Mouse (Mus musculus) CH12.LX (cell line): ENCODE measurements around the gene Tuba8. TPM values are rescaled to one million over a fixed set of nuclear protein-coding genes. Genes with fewer than 3 reads are reported as not detected.
A peak's percentile ranks its signal among the peaks of the same experiment; 100 is the strongest.

Experiments
- DNase-seq: peaks from one replicate; pipeline ENCODE4 v3.0.0-alpha.2; 2013; ENCODE audit errors: extremely low read depth
- H3K27ac ChIP-seq: 2 replicates; pipeline ENCODE4 v1.5.1; 2012; ENCODE audit warnings: low read depth, mild to moderate bottlenecking, control low read depth, moderate library complexity; ENCODE audit not compliant: insufficient read depth
- H3K27me3 ChIP-seq: replicated peaks from 2 replicates; pipeline ENCODE3; 2012; ENCODE audit warnings: inconsistent platforms
- H3K36me3 ChIP-seq, 2 experiments: replicated peaks in 1 of 2; 2 replicates each; pipeline versions ENCODE3 to v1.6.1; 2012; ENCODE audit warnings: inconsistent platforms in 1 of 2, low read length in 1 of 2, mild to moderate bottlenecking in 1 of 2, mixed read lengths in 1 of 2, moderate library complexity in 1 of 2; ENCODE audit not compliant: control insufficient read depth in 1 of 2, insufficient read depth in 1 of 2
- H3K4me1 ChIP-seq, 2 experiments: 2 replicates each; pipeline ENCODE4 v1.6.1; 2012; ENCODE audit warnings: inconsistent platforms in 1 of 2, moderate library complexity in 1 of 2; ENCODE audit not compliant: insufficient read depth in 2 of 2, control insufficient read depth in 1 of 2
- H3K4me2 ChIP-seq: 2 replicates; pipeline ENCODE4 v1.6.1; 2012; ENCODE audit warnings: low read depth, mild to moderate bottlenecking, control low read depth; ENCODE audit not compliant: poor library complexity, insufficient read depth, severe bottlenecking
- H3K4me3 ChIP-seq, 3 experiments: fragments of 150-350 bp in 1 of 3; sonication (generic) in 1 of 3; replicated peaks in 1 of 3; 2 replicates each; pipeline versions ENCODE3 to v1.5.1; 2011 to 2012; ENCODE audit warnings: low read depth in 2 of 3, low read length in 2 of 3, mild to moderate bottlenecking in 2 of 3, moderate library complexity in 2 of 3, control low read depth in 1 of 3, improper control_type of control experiment in 1 of 3, inconsistent platforms in 1 of 3, mixed read lengths in 1 of 3; ENCODE audit not compliant: poor library complexity in 1 of 3
- H3K79me2 ChIP-seq: replicated peaks from 2 replicates; pipeline ENCODE4 v1.6.1; 2012; ENCODE audit warnings: mild to moderate bottlenecking, moderate library complexity; ENCODE audit not compliant: control insufficient read depth, poor library complexity, insufficient read depth, severe bottlenecking; ENCODE audit errors: extremely low read depth
- H3K9ac ChIP-seq: 2 replicates; pipeline ENCODE4 v1.6.1; 2012; ENCODE audit warnings: low read depth, mild to moderate bottlenecking, control low read depth, moderate library complexity; ENCODE audit not compliant: insufficient read depth
- H3K9me3 ChIP-seq: replicated peaks from 2 replicates; pipeline ENCODE3; 2012; ENCODE audit warnings: low read length, inconsistent platforms, mixed read lengths
- BHLHE40 ChIP-seq: IDR thresholded peaks from 2 replicates; pipeline ENCODE4 v1.6.1; 2011; ENCODE audit warnings: mild to moderate bottlenecking, low read depth, low read length, improper control_type of control experiment
- CHD2 ChIP-seq: IDR thresholded peaks from 2 replicates; pipeline ENCODE4 v1.6.1; 2011; ENCODE audit warnings: low read length, improper control_type of control experiment
- E2F4 ChIP-seq: IDR thresholded peaks from 2 replicates; pipeline ENCODE4 v1.6.1; 2011; ENCODE audit warnings: low read depth, low read length, improper control_type of control experiment; ENCODE audit not compliant: insufficient replicate concordance
- ELF1 ChIP-seq: IDR thresholded peaks from 2 replicates; pipeline ENCODE4 v1.6.1; 2014; ENCODE audit warnings: low read depth, mild to moderate bottlenecking, inconsistent platforms, low read length, improper control_type of control experiment
- EP300 ChIP-seq: IDR thresholded peaks from 2 replicates; pipeline ENCODE4 v1.6.1; 2011; ENCODE audit warnings: low read length, improper control_type of control experiment
- ETS1 ChIP-seq: conservative IDR thresholded peaks from 2 replicates; pipeline ENCODE4 v1.6.1; 2012; ENCODE audit warnings: low read depth, mild to moderate bottlenecking, inconsistent platforms, low read length, improper control_type of control experiment, moderate library complexity
- HCFC1 ChIP-seq: IDR thresholded peaks from 2 replicates; pipeline ENCODE4 v1.6.1; 2012; ENCODE audit warnings: low read depth, mild to moderate bottlenecking, inconsistent platforms, low read length, improper control_type of control experiment
- IRF4 ChIP-seq: IDR thresholded peaks from 2 replicates; pipeline ENCODE4 v1.6.1; 2014; ENCODE audit warnings: low read depth, mild to moderate bottlenecking, inconsistent platforms, low read length, improper control_type of control experiment
- JUN ChIP-seq: IDR thresholded peaks from 2 replicates; pipeline ENCODE4 v1.6.1; 2011; ENCODE audit warnings: low read depth, mild to moderate bottlenecking, low read length, improper control_type of control experiment, moderate library complexity; ENCODE audit not compliant: insufficient read depth
- MAFK ChIP-seq: IDR thresholded peaks from 2 replicates; pipeline ENCODE4 v1.6.1; 2011; ENCODE audit warnings: low read length, improper control_type of control experiment; ENCODE audit not compliant: insufficient replicate concordance
- MAX ChIP-seq: IDR thresholded peaks from 2 replicates; pipeline ENCODE4 v1.6.1; 2011; ENCODE audit warnings: low read length, improper control_type of control experiment
- MEF2A ChIP-seq: IDR thresholded peaks from 2 replicates; pipeline ENCODE4 v1.6.1; 2014; ENCODE audit warnings: low read depth, mild to moderate bottlenecking, inconsistent platforms, low read length, improper control_type of control experiment, borderline replicate concordance
- MYC ChIP-seq: IDR thresholded peaks from 2 replicates; pipeline ENCODE4 v1.6.1; 2011; ENCODE audit warnings: low read depth, mild to moderate bottlenecking, improper control_type of control experiment, low read length
- NRF1 ChIP-seq: IDR thresholded peaks from 2 replicates; pipeline ENCODE4 v1.6.1; 2014; ENCODE audit warnings: low read depth, mild to moderate bottlenecking, inconsistent platforms, low read length, improper control_type of control experiment, moderate library complexity
- PAX5 ChIP-seq: IDR thresholded peaks from 2 replicates; pipeline ENCODE4 v1.6.1; 2012; ENCODE audit warnings: low read length, inconsistent platforms, mixed read lengths
- POLR2A ChIP-seq: IDR thresholded peaks from 2 replicates; pipeline ENCODE4 v1.6.1; 2011; ENCODE audit warnings: low read depth, mild to moderate bottlenecking, improper control_type of control experiment, low read length
- POLR2AphosphoS2 ChIP-seq: IDR thresholded peaks from 2 replicates; pipeline ENCODE4 v1.6.1; 2011; ENCODE audit warnings: low read depth, low read length, improper control_type of control experiment
- RCOR1 ChIP-seq: conservative IDR thresholded peaks from 2 replicates; pipeline ENCODE4 v1.6.1; 2012; ENCODE audit warnings: low read depth, mild to moderate bottlenecking, inconsistent platforms, low read length, improper control_type of control experiment
- SIN3A ChIP-seq: IDR thresholded peaks from 2 replicates; pipeline ENCODE4 v1.6.1; 2012; ENCODE audit warnings: low read length, improper control_type of control experiment, inconsistent platforms
- SMC3 ChIP-seq: IDR thresholded peaks from 2 replicates; pipeline ENCODE4 v1.6.1; 2011; ENCODE audit warnings: low read depth, low read length, improper control_type of control experiment
- TBP ChIP-seq: conservative IDR thresholded peaks from 2 replicates; pipeline ENCODE4 v1.6.1; 2011; ENCODE audit warnings: low read depth, low read length, improper control_type of control experiment
- TCF12 ChIP-seq: IDR thresholded peaks from 2 replicates; pipeline ENCODE4 v1.6.1; 2014; ENCODE audit warnings: low read depth, mild to moderate bottlenecking, inconsistent platforms, low read length, improper control_type of control experiment
- UBTF ChIP-seq: IDR thresholded peaks from 2 replicates; pipeline ENCODE4 v1.6.1; 2012; ENCODE audit warnings: low read depth, mild to moderate bottlenecking, inconsistent platforms, low read length, improper control_type of control experiment, moderate library complexity
- USF1 ChIP-seq: IDR thresholded peaks from 2 replicates; pipeline ENCODE4 v1.6.1; 2014; ENCODE audit warnings: low read depth, mild to moderate bottlenecking, inconsistent platforms, low read length, improper control_type of control experiment
- USF2 ChIP-seq: conservative IDR thresholded peaks from 2 replicates; pipeline ENCODE4 v1.6.1; 2011; ENCODE audit warnings: low read depth, low read length, improper control_type of control experiment
- ZC3H11A ChIP-seq: IDR thresholded peaks from 2 replicates; pipeline ENCODE4 v1.6.1; 2012; ENCODE audit warnings: low read depth, mild to moderate bottlenecking, inconsistent platforms, low read length, improper control_type of control experiment
- ZMIZ1 ChIP-seq: IDR thresholded peaks from 2 replicates; pipeline ENCODE4 v1.6.1; 2012; ENCODE audit warnings: low read depth, mild to moderate bottlenecking, inconsistent platforms, low read length, improper control_type of control experiment
- dilution Hi-C: fragments of 300-500 bp; cut with MboI; formaldehyde crosslinking; loops from 2 replicates; pipeline ENCODE4 v1.14.3; 2020; ENCODE audit warnings: low sequenced_read_pairs; ENCODE audit not compliant: extremely low pct_unique_long_range_greater_than_20kb, extremely low pct_ligation_motif_present
- in situ Hi-C: fragments of 300-500 bp; cut with MboI; formaldehyde crosslinking; loops from 3 replicates; pipeline ENCODE4 v1.14.3; 2019; ENCODE audit warnings: low sequenced_read_pairs, low pct_ligation_motif_present, low pct_unique_long_range_greater_than_20kb, mixed read lengths
- polyA plus RNA-seq: library from polyadenylated mRNA; unstranded; fragments of >175 nt; gene quantifications from 2 replicates; pipeline ENCODE4 v1.2.1, GENCODE M21; 2012; ENCODE audit warnings: low read depth; ENCODE audit not compliant: insufficient read length
- total RNA-seq, 2 experiments: library from RNA; depleted of rRNA; stranded (reverse); fragments of 300-350 nt in 1 of 2; fragments of >200 nt in 1 of 2; gene quantifications; 2 replicates each; pipeline ENCODE4 v1.2.3; 2012 to 2014

Tuba8 gene
- total and polyA plus RNA-seq, 3 experiments, result not detected

GRCm38 (mm10) chr6:121246037-121246361 is 35.5 kb downstream of the Tuba8 start:
- H3K4me1 ChIP-seq, result peaks cover 15 to 29% of the 10 kb centered on the region in 2 experiments
- H3K9me3 ChIP-seq, result no peaks in the 10 kb centered on the region
- H3K79me2 ChIP-seq, result no peaks in the 10 kb centered on the region
- H3K9ac ChIP-seq, result no peak overlapping the region; the same call in 1 of the 2 replicates
- no peak for DNase-seq
- TF ChIP-seq PAX5 (no peak), TBP (no peak), USF1 (no peak), E2F4 (no peak), POLR2A (no peak), ZMIZ1 (no peak), ELF1 (no peak), CHD2 (no peak), TCF12 (no peak), NRF1 (no peak), UBTF (no peak), ZC3H11A (no peak), SMC3 (no peak), JUN (no peak), EP300 (no peak)
- no peak overlapping the region for H3K27ac ChIP-seq
- H3K4me2 ChIP-seq, result peak overlapping the region; percentile 35
- no peaks in the 10 kb centered on the region for H3K36me3 ChIP-seq
- dilution Hi-C loops (no loop called here), in situ Hi-C loops (no loop called here)
- peaks cover 21% of the 10 kb centered on the region for H3K27me3 ChIP-seq
- peak overlapping the region; percentile 48 to 54 (median 49) for H3K4me3 ChIP-seq

GRCm38 (mm10) chr6:121250406-121250805 is 39.9 kb downstream of the Tuba8 start:
- no peaks in the 10 kb centered on the region for H3K36me3 ChIP-seq
- no peak overlapping the region for H3K4me2 ChIP-seq
- dilution Hi-C loops (no loop called here), in situ Hi-C loops (no loop called here)
- H3K9ac ChIP-seq, result no peak overlapping the region
- no peak overlapping the region for H3K4me3 ChIP-seq
- H3K27me3 ChIP-seq, result peaks cover 9% of the 10 kb centered on the region
- no peak for DNase-seq
- peaks cover 13 to 39% of the 10 kb centered on the region in 2 experiments for H3K4me1 ChIP-seq
- no peak overlapping the region for H3K27ac ChIP-seq
- no peaks in the 10 kb centered on the region for H3K79me2 ChIP-seq
- H3K9me3 ChIP-seq, result no peaks in the 10 kb centered on the region
- TF ChIP-seq EP300, result 0 out of 2 replicates have a peak, but pooled peaks have one; percentile 1
- TF ChIP-seq POLR2A, result no peak

GRCm38 (mm10) chr6:121251256-121251655 is 40.8 kb downstream of the Tuba8 start:
- no peak overlapping the region for H3K9ac ChIP-seq
- H3K36me3 ChIP-seq, result no peaks in the 10 kb centered on the region
- no peak overlapping the region for H3K27ac ChIP-seq
- dilution Hi-C loops (no loop called here), in situ Hi-C loops (no loop called here)
- no peak overlapping the region for H3K4me3 ChIP-seq
- DNase-seq, result peak; percentile 29
- H3K27me3 ChIP-seq, result peaks cover 5% of the 10 kb centered on the region
- H3K9me3 ChIP-seq, result no peaks in the 10 kb centered on the region
- H3K79me2 ChIP-seq, result no peaks in the 10 kb centered on the region
- H3K4me2 ChIP-seq, result peak overlapping the region; percentile 3; the same call in 1 of the 2 replicates
- peaks cover 13 to 33% of the 10 kb centered on the region in 2 experiments for H3K4me1 ChIP-seq
- TF ChIP-seq SIN3A (peak; percentile 30; the same call in 1 of the 2 replicates), CHD2 (no peak), MAX (peak; percentile 82), PAX5 (no peak), MYC (peak; percentile 65), TBP (no peak), USF1 (peak; percentile 27; the same call in 1 of the 2 replicates), MAFK (no peak), BHLHE40 (peak; percentile 64), ETS1 (no peak; the same call in 1 of the 2 replicates), HCFC1 (no peak), RCOR1 (no peak), IRF4 (peak; percentile 66), NRF1 (no peak), ZC3H11A (no peak), MEF2A (no peak), USF2 (no peak), UBTF (no peak), POLR2AphosphoS2 (no peak)
